Comparison of ENCODE assay signal across 11 mouse cellular contexts in the genomic region with DNA sequence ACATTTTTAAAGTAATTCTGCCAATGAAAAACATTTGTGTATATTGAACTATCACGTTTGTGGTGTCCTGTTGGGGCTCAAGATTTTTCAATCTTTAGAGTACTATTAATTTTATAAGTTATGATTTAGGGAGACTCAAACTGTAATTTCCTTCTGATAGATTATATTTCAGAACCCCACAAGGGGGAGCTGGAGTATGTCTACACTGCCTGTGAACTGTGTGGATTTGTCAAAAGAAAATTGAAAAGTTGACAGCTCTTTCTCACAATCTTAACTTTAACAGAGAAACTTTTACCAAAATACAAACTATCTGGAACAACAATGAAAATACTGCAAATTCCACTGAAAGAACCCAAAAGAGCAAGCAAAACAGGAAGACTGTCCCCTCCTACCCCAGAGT.
A peak's percentile ranks its signal among the peaks of the same experiment; 100 is the strongest.
DNase-seq lines count a peak whose midpoint lies in the region; ATAC-seq and TF ChIP-seq lines count a peak whose summit lies in the region.
"Had no signal": no experiment of that assay in that cellular context is flagged by ENCODE, and none has a peak within 500 bp of the region (broad histone marks: within the 10 kb centered on the region; RNA-seq: fewer than 3 reads in every experiment).

No protein-coding gene starts in this region.

- TF ChIP-seq POLR2A in liver, adult 2 months (IDR thresholded peaks at IDR 0.05; ENCODE audit: extremely low read depth, insufficient read depth, low read length) = no peak

- H3K27ac ChIP-seq in forebrain, postnatal 0 days (ENCODE audit: low read depth, low read length) = no peak overlapping the region
- no peak overlapping the region for H3K27ac ChIP-seq in forebrain, embryonic 16.5 days (ENCODE audit: low read length)
- H3K27ac ChIP-seq in liver, adult 2 months (replicated peaks; ENCODE audit: insufficient read depth, low read depth, low read length) = no peak overlapping the region
- H3K27ac ChIP-seq: embryonic facial prominence, embryonic 12.5 days; heart, embryonic 13.5 days; midbrain, embryonic 15.5 days had no signal

- TF ChIP-seq CTCF in forebrain, postnatal 0 days (IDR thresholded peaks at IDR 0.05; ENCODE audit: low read depth) = peak; percentile 61
- no peak; the same call in 1 of the 2 replicates for TF ChIP-seq CTCF in liver, adult 2 months (IDR thresholded peaks at IDR 0.05; ENCODE audit: low read depth, low read length)
- TF ChIP-seq CTCF in Patski (IDR thresholded peaks at IDR 0.05) = peak; percentile 65

- no peaks in the 10 kb centered on the region for H3K9me3 ChIP-seq in forebrain, postnatal 0 days (ENCODE audit: low read length)
- no peaks in the 10 kb centered on the region for H3K9me3 ChIP-seq in forebrain, embryonic 16.5 days (ENCODE audit: control insufficient read depth, low read length)
- H3K9me3 ChIP-seq: embryonic facial prominence, embryonic 12.5 days; heart, embryonic 13.5 days; midbrain, embryonic 15.5 days had no signal

- peaks cover 22% of the 10 kb centered on the region for H3K36me3 ChIP-seq in forebrain, postnatal 0 days (ENCODE audit: insufficient read depth)
- peaks cover 11% of the 10 kb centered on the region for H3K36me3 ChIP-seq in forebrain, embryonic 16.5 days (ENCODE audit: control insufficient read depth, insufficient read depth)
- H3K36me3 ChIP-seq in liver, adult 2 months (ENCODE audit: control insufficient read depth, insufficient read depth, low read length) = peaks cover 11% of the 10 kb centered on the region; the same call in 1 of the 2 replicates

- no peaks in the 10 kb centered on the region for H3K4me1 ChIP-seq in forebrain, postnatal 0 days (ENCODE audit: insufficient read depth)
- peaks cover 10% of the 10 kb centered on the region for H3K4me1 ChIP-seq in forebrain, embryonic 16.5 days (replicated peaks; ENCODE audit: control insufficient read depth, insufficient read depth, low read length)
- H3K4me1 ChIP-seq in liver, adult 2 months (ENCODE audit: control insufficient read depth, insufficient read depth, low read length) = no peaks in the 10 kb centered on the region
- H3K4me1 ChIP-seq: midbrain, embryonic 15.5 days had no signal

- peak; percentile 60 for DNase-seq in forebrain, postnatal 0 days
- peak; percentile 31 for DNase-seq in liver, adult 2 months (ENCODE audit: extremely low read depth, low read depth, low spot score)
- DNase-seq in liver = no peak
- no peak for DNase-seq in Patski (ENCODE audit: low read depth, low spot score)
- DNase-seq in lung, postnatal 36 days = peak; percentile 61
- DNase-seq in yolk sac, embryonic 10.5 days (ENCODE audit: low spot score) = no peak
- DNase-seq in neural tube, embryonic 10.5 days (ENCODE audit: extremely low spot score, low spot score) = no peak

- H3K9ac ChIP-seq in forebrain, postnatal 0 days = no peak overlapping the region
- H3K9ac ChIP-seq in forebrain, embryonic 16.5 days (replicated peaks; ENCODE audit: low read depth, low read length) = no peak overlapping the region
- no peak overlapping the region for H3K9ac ChIP-seq in liver, adult 2 months (ENCODE audit: low read depth, low read length)
- H3K9ac ChIP-seq: embryonic facial prominence, embryonic 12.5 days; heart, embryonic 13.5 days; midbrain, embryonic 15.5 days had no signal

- no peak overlapping the region for H3K4me2 ChIP-seq in forebrain, postnatal 0 days (ENCODE audit: low read depth)
- H3K4me2 ChIP-seq in forebrain, embryonic 16.5 days (ENCODE audit: low read length) = no peak overlapping the region
- H3K4me2 ChIP-seq: embryonic facial prominence, embryonic 12.5 days; heart, embryonic 13.5 days; midbrain, embryonic 15.5 days had no signal

- ATAC-seq in forebrain, postnatal 0 days = peak; percentile 63; the same call in 1 of the 2 replicates
- ATAC-seq in forebrain, embryonic 16.5 days = no peak; the same call in 1 of the 2 replicates
- ATAC-seq in Patski = no peak
- ATAC-seq: midbrain, embryonic 15.5 days had no signal

- WGBS in forebrain, postnatal 0 days = 80% methylated on average over 1 of the region's 1 CpGs
- 88% methylated on average over 1 of the region's 1 CpGs for WGBS in forebrain, embryonic 16.5 days
- 44% methylated on average over 1 of the region's 1 CpGs for WGBS in liver, adult 2 months

- POLR2A ChIA-PET in Patski (lab: Charles Lee) = interaction anchor here (1.1 kb wide), 1 partner anchor 94 kb away, joined by 3 read pairs; no protein-coding TSS in a partner anchor

- no peak overlapping the region for H3K4me3 ChIP-seq in forebrain, postnatal 0 days (ENCODE audit: low read depth, low read length)
- H3K4me3 ChIP-seq in forebrain, embryonic 16.5 days (replicated peaks; ENCODE audit: low read length) = no peak overlapping the region
- H3K4me3 ChIP-seq in liver, adult 2 months (ENCODE audit: insufficient read depth, low read depth, low read length) = no peak overlapping the region
- H3K4me3 ChIP-seq: embryonic facial prominence, embryonic 12.5 days; heart, embryonic 13.5 days; midbrain, embryonic 15.5 days had no signal

- CTCF ChIA-PET in Patski (lab: Charles Lee) = interaction anchor here (0.6 to 4.2 kb wide), 20 partner anchors 10 to 368 kb away, joined by 3 to 28 read pairs (median 4); no protein-coding TSS in a partner anchor

- in situ Hi-C loops in Patski (cut with MboI; ENCODE audit: low pct_unique_long_range_greater_than_20kb) = loop anchor here (10.0 kb wide), 1 partner anchor 588 kb away; no protein-coding TSS in a partner anchor

- H3K79me2 ChIP-seq in liver, adult 2 months (ENCODE audit: control insufficient read depth, insufficient read depth, low read length) = no peaks in the 10 kb centered on the region

- H3K27me3 ChIP-seq in forebrain, postnatal 0 days (ENCODE audit: insufficient read depth, low read length) = no peaks in the 10 kb centered on the region
- H3K27me3 ChIP-seq in forebrain, embryonic 16.5 days (replicated peaks; ENCODE audit: control insufficient read depth, insufficient read depth, low read length) = no peaks in the 10 kb centered on the region
- H3K27me3 ChIP-seq in liver, adult 2 months (ENCODE audit: control insufficient read depth, insufficient read depth, low read length) = no peaks in the 10 kb centered on the region
- no peaks in the 10 kb centered on the region for H3K27me3 ChIP-seq in Patski
- H3K27me3 ChIP-seq: embryonic facial prominence, embryonic 12.5 days; heart, embryonic 13.5 days; midbrain, embryonic 15.5 days had no signal

Comparison
In these comparisons a context has a peak if more than half of its experiments do, and no peak if none do; other contexts are left out.
1. DNase-seq: peak in forebrain, postnatal 0 days (single experiment), liver, adult 2 months (single experiment) and lung, postnatal 36 days (single experiment); none in liver (single experiment), Patski (single experiment), yolk sac, embryonic 10.5 days (single experiment) and neural tube, embryonic 10.5 days (single experiment).